ENCODE assay signal across 16 mouse cellular contexts in genomic region chr17:80885706-80886105, GRCm38 (mm10). TPM values are rescaled to one million over a fixed set of nuclear protein-coding genes. Genes with fewer than 3 reads are reported as not detected.
DNase-seq lines count a peak whose midpoint lies in the region; ATAC-seq lines count a peak whose summit lies in the region.
"Had no signal": no experiment of that assay in that cellular context is flagged by ENCODE, and none has a peak within 500 bp of the region (broad histone marks: within the 10 kb centered on the region; RNA-seq: fewer than 3 reads in every experiment).

No protein-coding gene starts in this region.

- H3K27me3 ChIP-seq in kidney, embryonic 16.5 days (ENCODE audit: insufficient read depth, low read length), result no peaks in the 10 kb centered on the region
- no peaks in the 10 kb centered on the region for H3K27me3 ChIP-seq in embryonic facial prominence, embryonic 10.5 days (replicated peaks; ENCODE audit: low read depth, poor library complexity, severe bottlenecking)
- H3K27me3 ChIP-seq in embryonic facial prominence, embryonic 13.5 days, result no peaks in the 10 kb centered on the region
- H3K27me3 ChIP-seq in limb, embryonic 15.5 days, result no peaks in the 10 kb centered on the region
- H3K27me3 ChIP-seq: hindbrain, embryonic 13.5 days; midbrain, embryonic 12.5 days; neural tube, embryonic 15.5 days had no signal

- 85% methylated on average over 9 of the region's 9 CpGs for WGBS in kidney, embryonic 16.5 days
- WGBS in embryonic facial prominence, embryonic 10.5 days, result 81% methylated on average over 9 of the region's 9 CpGs
- 74% methylated on average over 9 of the region's 9 CpGs for WGBS in embryonic facial prominence, embryonic 13.5 days
- WGBS in limb, embryonic 15.5 days, result 73% methylated on average over 9 of the region's 9 CpGs

- H3K4me2 ChIP-seq in kidney, embryonic 16.5 days (replicated peaks; ENCODE audit: low read depth, low read length), result no peak overlapping the region
- H3K4me2 ChIP-seq in embryonic facial prominence, embryonic 13.5 days, result no peak overlapping the region
- H3K4me2 ChIP-seq in limb, embryonic 15.5 days, result no peak overlapping the region
- H3K4me2 ChIP-seq: hindbrain, embryonic 13.5 days; midbrain, embryonic 12.5 days; neural tube, embryonic 15.5 days had no signal

- 0 out of 2 replicates have a peak, but pooled peaks have one; percentile 12 for ATAC-seq in kidney, embryonic 16.5 days (ENCODE audit: low FRiP score, low TSS enrichment)
- ATAC-seq in embryonic facial prominence, embryonic 13.5 days (ENCODE audit: insufficient number of reproducible peaks, insufficient read depth, low FRiP score, low TSS enrichment, low read depth), result no peak
- no peak for ATAC-seq in limb, embryonic 15.5 days (ENCODE audit: insufficient number of reproducible peaks, low FRiP score, low TSS enrichment, low read depth)
- ATAC-seq: forebrain, postnatal 0 days had no signal

- no peaks in the 10 kb centered on the region for H3K9me3 ChIP-seq in kidney, embryonic 16.5 days (ENCODE audit: low read length)
- H3K9me3 ChIP-seq in embryonic facial prominence, embryonic 10.5 days, result no peaks in the 10 kb centered on the region
- H3K9me3 ChIP-seq in embryonic facial prominence, embryonic 13.5 days, result no peaks in the 10 kb centered on the region
- H3K9me3 ChIP-seq in limb, embryonic 15.5 days, result no peaks in the 10 kb centered on the region
- H3K9me3 ChIP-seq: hindbrain, embryonic 13.5 days; midbrain, embryonic 12.5 days; neural tube, embryonic 15.5 days had no signal

- H3K4me3 ChIP-seq in kidney, embryonic 16.5 days (ENCODE audit: low read length), result no peak overlapping the region
- H3K4me3 ChIP-seq in embryonic facial prominence, embryonic 10.5 days, result no peak overlapping the region
- H3K4me3 ChIP-seq in embryonic facial prominence, embryonic 13.5 days, result no peak overlapping the region
- no peak overlapping the region for H3K4me3 ChIP-seq in limb, embryonic 15.5 days
- H3K4me3 ChIP-seq: hindbrain, embryonic 13.5 days; midbrain, embryonic 12.5 days; myocyte; neural tube, embryonic 15.5 days had no signal

- H3K9ac ChIP-seq in kidney, embryonic 16.5 days (replicated peaks; ENCODE audit: low read length), result no peak overlapping the region
- no peak overlapping the region for H3K9ac ChIP-seq in embryonic facial prominence, embryonic 13.5 days
- H3K9ac ChIP-seq in limb, embryonic 15.5 days, result no peak overlapping the region
- H3K9ac ChIP-seq: forebrain, postnatal 0 days; hindbrain, embryonic 13.5 days; liver, embryonic 14.5 days; midbrain, embryonic 12.5 days; neural tube, embryonic 15.5 days had no signal

- no peaks in the 10 kb centered on the region for H3K36me3 ChIP-seq in kidney, embryonic 16.5 days (ENCODE audit: insufficient read depth, low read length)
- H3K36me3 ChIP-seq in embryonic facial prominence, embryonic 10.5 days (replicated peaks), result no peaks in the 10 kb centered on the region
- no peaks in the 10 kb centered on the region for H3K36me3 ChIP-seq in embryonic facial prominence, embryonic 13.5 days
- no peaks in the 10 kb centered on the region for H3K36me3 ChIP-seq in limb, embryonic 15.5 days
- H3K36me3 ChIP-seq: hindbrain, embryonic 13.5 days; midbrain, embryonic 12.5 days; neural tube, embryonic 15.5 days had no signal

- no peak overlapping the region for H3K27ac ChIP-seq in kidney, embryonic 16.5 days (ENCODE audit: low read length)
- H3K27ac ChIP-seq in embryonic facial prominence, embryonic 10.5 days (replicated peaks), result 0 out of 2 replicates have a peak overlapping the region, but pooled peaks have one; percentile 19
- H3K27ac ChIP-seq in embryonic facial prominence, embryonic 13.5 days, result peak overlapping the region; percentile 55; the same call in 1 of the 2 replicates
- H3K27ac ChIP-seq in limb, embryonic 15.5 days, result peak overlapping the region; percentile 79
- H3K27ac ChIP-seq: liver, embryonic 14.5 days had no signal

- H3K4me1 ChIP-seq in kidney, embryonic 16.5 days (ENCODE audit: insufficient read depth, low read length), result peaks cover 21% of the 10 kb centered on the region
- H3K4me1 ChIP-seq in embryonic facial prominence, embryonic 10.5 days, result peaks cover 30% of the 10 kb centered on the region
- peaks cover 36% of the 10 kb centered on the region for H3K4me1 ChIP-seq in embryonic facial prominence, embryonic 13.5 days
- peaks cover 33% of the 10 kb centered on the region for H3K4me1 ChIP-seq in limb, embryonic 15.5 days

- no peak for DNase-seq in kidney, adult 9 months
- DNase-seq in embryonic facial prominence, embryonic 10.5 days (ENCODE audit: low spot score), result no peak
- DNase-seq in embryo, embryonic 10 days (ENCODE audit: low spot score), result no peak
- DNase-seq in layer of hippocampus, adult 9-11 months, result no peak
- DNase-seq: forebrain, postnatal 0 days; kidney, adult 2 months; lung, postnatal 36 days; right cerebral cortex, adult 18-20 months had no signal

RNA-seq across cellular contexts. Expression of gene Tmem178, which starts 58.7 kb away (rescaled TPM):
- 16.8 and 17.8 TPM in 2 replicates for polyA plus RNA-seq in kidney, embryonic 16.5 days (2015; fragmentation: Nextera tagmentation; extraction: Ambion mirVana)
- polyA plus RNA-seq in embryonic facial prominence, embryonic 10.5 days (2016; fragmentation: Nextera tagmentation; extraction: Ambion mirVana), result 2.4 and 3.9 TPM in 2 replicates
- 4.7 and 6.8 TPM in 2 replicates for polyA plus RNA-seq in embryonic facial prominence, embryonic 13.5 days (2015; fragmentation: Nextera tagmentation; extraction: Ambion mirVana)
- polyA plus RNA-seq in limb, embryonic 15.5 days (2015; fragmentation: Nextera tagmentation; extraction: Ambion mirVana), result 6.4 and 7.0 TPM in 2 replicates
- polyA plus RNA-seq: myocyte had no signal
